Mouse (Mus musculus) thymus, postnatal 10 days (tissue): ENCODE measurements at regions not wholly inside any gene's neighbourhood (a gene's known extent, or its start where the extent isn't known, plus 50 kb on each side); places are given as distances from the start of the nearest gene placed in this dataset.

Experiments used
- DNase-seq, 2 experiments: peaks; one replicate each; pipeline ENCODE4 v3.0.0; 2021; ENCODE audit warnings: low spot score in 2 of 2

DNA sequence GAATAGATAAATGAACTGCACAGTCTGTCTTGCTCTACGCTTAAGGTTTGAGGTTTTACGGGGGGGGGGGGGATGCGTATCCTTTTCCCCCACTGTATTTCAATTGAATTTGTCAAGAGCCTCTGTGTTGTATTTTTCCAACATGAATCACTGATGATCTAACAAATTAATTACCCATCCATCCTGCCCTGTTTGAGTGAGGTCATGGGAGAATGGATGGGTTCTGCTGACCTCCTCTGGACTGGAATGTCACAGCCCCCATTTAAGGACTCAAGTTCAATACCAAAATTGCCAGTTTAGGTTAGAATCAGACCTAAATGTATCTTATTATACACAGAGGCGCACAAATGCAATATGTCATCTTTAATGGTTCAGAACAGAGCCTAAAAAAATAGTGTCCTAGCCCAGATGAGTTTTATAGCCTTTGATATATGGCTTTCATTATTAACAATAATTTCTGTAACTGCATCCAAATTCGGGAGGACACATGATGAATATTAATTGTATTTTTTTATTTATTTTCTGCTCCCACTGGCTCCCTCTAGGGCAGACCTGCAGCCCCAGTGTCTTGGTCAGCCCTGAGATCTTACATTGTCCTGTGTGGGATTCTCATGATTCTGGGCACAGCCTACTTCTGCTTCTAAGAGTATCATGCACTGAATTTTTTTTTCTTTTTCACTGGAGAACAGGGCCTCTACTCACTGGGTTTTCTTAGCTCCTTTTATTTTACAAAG lies 288.2 kb upstream of the Zfp703 start:
- no peak for DNase-seq

- DNase-seq, result no peak
Measured at GRCm38 (mm10) chr8:26689479-26690177, 287.5 kb upstream of the Zfp703 start.

GRCm38 (mm10) chr8:26690178-26690735 lies 286.9 kb upstream of the Zfp703 start:
- DNase-seq, result no peak

DNA sequence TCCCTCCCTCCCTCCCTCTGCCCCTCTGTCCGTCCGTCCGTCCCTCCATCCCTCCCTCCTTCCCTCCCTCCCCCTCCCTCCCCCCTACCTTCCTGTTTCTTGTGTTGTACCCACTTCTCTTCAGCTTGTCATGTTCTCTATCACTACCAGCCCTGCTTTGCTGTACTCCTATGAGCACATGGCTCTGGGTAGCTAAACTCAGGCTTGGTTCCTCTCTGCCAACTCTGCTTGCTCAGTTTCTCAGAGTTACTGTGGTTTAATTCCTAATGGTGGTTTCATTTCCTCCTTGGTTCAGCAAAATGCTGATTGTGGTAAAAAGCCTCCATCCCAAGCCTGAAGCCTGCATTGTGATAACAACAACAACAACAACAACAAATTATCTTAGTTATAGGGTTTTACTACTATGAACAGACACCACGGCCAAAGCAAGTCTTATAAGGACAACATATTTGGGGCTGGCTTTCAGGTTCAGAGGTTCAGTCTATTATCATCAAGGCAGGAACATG lies 279.5 kb upstream of the Zfp703 start:
- DNase-seq, result no peak

DNA sequence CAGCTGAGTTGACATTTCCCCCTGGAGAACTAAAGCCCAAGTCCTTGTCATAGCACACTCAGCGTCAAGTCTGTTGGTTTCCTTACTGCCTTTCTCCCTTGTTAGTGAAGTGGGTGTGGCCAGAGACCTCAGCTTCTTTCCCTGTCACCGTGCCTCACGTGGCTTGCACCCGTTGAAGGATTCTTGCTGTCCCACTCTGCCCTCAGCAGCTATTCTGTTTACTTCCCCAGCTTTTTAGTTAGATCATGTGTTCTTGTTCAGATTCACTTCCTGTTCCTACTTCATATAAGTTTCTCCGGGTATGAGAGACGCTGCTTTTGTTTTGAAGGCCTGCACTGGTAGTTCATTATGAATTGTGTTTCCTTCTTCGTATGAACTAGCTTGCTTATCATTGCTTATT lies 278.5 kb upstream of the Zfp703 start:
- DNase-seq, result peak; percentile 5 to 10

DNA sequence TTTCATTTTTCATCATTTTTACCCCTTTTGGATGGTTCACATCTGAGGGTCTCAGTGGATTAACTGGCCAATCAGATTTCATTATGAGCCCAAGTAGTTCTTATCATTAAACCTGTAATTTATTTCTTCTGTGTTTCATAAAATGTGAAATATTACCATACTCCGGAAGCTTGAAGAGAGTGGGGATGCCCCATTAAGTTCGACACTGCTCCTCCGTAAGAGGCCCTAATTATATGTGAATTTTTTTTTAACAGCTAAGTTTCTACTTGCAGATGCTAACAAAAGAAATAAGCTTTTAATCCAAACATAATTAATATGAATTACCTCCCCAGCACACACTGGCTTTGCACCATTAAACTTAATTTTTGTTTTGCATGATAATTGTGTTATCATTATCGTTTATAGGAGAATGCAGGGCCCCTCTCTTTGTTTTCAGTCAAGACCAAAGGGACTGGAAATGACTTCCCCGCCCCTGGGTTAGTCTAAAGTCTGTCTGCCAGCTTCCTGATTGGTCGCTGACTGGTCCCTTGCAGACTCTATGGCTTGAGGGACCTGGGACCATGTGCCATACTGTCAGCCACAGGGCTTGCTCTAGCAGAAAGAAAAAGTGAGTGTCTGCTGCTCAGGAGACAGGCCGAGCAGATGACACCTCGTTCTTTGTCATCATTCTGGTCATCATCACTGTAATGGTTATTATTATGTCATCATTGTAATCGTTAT lies 270.9 kb upstream of the Zfp703 start:
- no peak for DNase-seq

GRCm38 (mm10) chr8:26706768-26707156 lies 270.4 kb upstream of the Zfp703 start:
- no peak for DNase-seq

GRCm38 (mm10) chr8:26713836-26714235 lies 263.3 kb upstream of the Zfp703 start:
- no peak for DNase-seq

- no peak for DNase-seq
Measured at GRCm38 (mm10) chr8:26714714-26715113, 262.4 kb upstream of the Zfp703 start.

DNA sequence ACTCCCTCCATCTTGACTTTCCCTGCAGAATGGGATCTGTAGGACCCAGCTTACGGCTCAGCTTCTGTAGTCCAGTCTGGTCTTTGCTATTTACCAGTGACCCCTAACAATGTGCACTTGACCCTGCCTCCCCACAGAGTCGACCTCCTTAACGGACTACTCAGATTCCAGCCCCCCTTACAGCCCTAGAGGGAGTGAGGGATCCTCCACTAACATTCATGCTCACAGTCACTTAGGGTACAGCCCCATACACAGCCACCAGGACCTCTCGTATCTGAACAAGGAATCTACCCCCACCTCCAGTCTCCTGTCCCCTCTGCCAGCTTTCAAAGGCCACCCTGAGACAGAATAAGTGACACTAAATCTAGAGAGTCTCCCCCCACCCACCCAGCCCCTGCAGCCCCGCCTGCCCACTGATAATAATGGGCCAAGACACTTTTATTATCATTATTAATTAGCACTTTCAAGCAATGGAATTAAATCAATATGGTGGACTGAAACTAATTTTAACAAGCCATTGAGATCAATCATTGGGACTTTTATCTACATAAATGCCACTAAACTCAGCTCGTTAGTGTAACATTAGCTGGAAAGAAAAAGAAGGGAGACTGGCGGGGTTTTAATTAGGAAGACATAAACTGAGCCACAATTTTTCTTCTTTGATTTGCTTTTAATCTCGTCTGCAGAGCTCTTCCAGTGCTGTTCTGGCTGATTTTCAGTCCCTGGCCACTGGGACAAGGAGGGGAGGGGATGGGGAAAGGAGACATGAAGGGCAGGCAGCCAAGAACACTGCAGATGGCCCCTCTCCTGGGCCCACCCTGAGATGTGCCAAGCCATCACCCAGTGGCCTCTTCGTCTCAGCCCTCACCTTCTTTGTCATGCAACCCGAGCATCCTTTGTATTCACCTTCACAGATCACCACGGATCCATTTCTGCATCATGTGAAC lies 258.4 kb upstream of the Zfp703 start:
- DNase-seq, result no peak

DNA sequence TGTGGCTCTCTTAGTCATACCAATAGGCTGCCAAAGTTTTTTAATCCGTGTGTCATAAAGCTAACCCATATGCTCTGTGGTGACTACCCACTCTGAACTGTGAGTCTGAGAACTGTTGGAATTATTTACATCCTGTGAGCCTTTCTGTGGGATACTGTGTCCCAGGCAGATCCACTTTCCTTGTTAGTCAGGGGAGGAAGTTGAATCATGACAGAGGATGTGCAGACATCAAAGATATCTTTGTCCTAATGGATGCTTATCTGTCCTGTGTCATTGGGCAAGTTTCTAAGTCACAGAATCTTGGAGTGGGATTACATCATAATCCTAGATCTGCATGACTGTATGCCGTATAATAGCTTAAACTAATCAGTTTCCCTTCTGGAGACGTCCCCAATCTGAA lies 254.4 kb upstream of the Zfp703 start:
- no peak for DNase-seq

DNA sequence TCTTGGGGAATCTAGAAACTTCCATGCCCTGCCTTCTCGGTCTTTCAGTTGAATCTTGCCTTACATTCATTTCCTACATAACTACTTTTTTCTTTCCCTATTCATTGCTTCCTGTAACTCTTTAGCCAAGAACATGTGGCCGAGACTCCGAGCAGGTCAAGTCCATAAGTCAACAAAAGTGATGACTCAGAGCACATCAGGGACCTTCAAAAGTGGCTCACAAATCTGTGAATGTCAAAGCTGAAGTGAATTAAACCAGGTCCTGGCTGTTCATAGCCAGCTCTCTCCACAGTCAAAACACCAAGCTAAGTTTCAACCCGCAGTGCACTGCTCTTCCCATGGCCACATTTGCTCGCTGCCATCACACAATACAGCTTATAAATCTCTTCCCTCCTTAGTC lies 252.5 kb upstream of the Zfp703 start:
- DNase-seq, result no peak

DNA sequence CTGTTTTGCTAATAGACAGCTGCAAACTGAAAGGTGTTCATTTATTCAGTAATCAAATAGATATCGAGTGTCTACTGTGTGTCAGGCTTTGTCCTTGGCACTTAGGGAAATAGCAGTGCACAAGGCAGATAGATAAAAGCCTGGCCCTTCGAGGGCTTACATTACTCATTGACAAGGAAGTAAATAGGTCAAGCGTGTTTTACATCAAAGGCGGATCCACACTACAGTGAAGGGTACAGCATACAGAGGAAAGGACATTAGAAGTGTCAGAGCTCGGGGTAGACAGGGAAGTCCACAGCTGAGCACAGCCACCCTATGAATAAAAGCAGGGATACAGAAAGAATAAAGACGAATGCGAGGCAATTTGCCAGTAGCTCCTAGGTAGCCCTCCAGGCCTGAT lies 251.6 kb upstream of the Zfp703 start:
- no peak for DNase-seq

DNA sequence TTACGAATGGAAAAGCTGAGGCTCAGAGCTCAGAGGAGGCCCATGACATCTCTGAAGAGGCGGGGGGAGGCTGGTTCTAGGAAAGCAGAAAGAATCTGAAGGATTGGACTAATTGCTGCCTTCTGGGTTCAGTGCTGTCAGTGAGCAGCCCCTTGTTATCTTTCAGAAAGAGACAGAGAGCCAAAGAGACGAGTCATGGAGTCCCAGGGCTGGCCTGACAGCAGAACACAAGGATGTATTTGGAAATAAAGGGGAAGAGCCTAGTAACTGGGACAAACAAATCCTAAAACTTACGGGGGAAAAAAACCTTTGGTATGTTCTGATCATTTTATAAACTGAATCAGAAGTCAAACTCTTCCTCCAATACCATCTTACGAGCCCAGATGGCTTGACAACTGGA lies 247.8 kb upstream of the Zfp703 start:
- no peak for DNase-seq

DNA sequence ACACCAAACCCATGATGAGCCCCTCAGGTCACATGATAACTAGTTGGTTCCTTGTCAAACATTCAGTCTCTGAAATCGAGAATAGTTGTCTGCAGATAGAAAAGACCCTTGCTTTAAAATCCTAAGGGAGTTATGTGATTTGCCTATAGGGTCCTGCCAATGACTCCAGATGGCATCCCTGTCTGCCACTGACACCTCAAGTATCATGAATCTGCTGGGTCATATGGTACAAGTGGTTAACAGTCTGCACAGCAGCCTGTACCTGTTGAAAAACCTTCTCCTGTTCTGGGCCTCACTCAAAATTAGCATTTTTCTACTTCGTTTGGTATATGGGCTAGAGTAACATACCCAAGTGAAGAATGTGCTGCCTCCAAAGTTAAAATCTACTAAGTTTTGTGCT lies 246.0 kb upstream of the Zfp703 start:
- no peak for DNase-seq

GRCm38 (mm10) chr8:26744424-26744823 lies 232.7 kb upstream of the Zfp703 start:
- DNase-seq, result no peak

- no peak for DNase-seq
Measured at GRCm38 (mm10) chr8:26746811-26747210, 230.3 kb upstream of the Zfp703 start.

DNA sequence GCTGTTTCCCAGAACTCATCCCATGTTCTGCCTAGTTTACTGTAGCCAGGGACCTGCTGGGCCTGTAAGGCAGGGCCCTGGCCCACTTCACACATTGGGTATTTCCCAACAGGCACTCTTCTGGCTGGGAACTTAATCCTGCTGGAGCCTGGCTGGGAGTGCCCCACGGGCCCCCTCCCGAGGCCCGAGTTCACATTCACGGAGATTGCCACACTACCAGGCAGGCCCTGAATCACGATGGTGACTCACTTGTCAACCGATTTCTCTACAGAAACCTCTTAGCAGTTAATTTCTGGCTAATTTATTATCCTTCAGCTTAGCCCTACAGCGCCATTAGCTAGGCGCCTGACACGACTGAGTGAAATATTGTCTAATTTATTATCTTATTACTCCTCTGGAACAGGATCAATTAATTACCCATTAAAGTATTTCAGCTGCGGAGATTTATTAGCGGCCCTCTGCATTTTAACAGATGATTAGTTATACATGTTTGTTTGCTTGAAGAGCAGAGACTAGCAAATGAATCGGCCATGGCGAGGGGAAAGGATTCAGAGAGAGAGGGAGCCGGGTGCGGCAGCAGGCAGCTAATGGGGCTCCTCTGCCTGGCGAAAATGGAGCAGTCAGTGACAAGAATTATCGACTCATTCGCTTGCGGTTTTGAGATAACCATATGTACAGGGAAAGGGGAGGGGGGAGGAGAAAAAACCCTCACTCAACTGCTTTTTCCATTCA lies 229.7 kb upstream of the Zfp703 start:
- no peak for DNase-seq

DNA sequence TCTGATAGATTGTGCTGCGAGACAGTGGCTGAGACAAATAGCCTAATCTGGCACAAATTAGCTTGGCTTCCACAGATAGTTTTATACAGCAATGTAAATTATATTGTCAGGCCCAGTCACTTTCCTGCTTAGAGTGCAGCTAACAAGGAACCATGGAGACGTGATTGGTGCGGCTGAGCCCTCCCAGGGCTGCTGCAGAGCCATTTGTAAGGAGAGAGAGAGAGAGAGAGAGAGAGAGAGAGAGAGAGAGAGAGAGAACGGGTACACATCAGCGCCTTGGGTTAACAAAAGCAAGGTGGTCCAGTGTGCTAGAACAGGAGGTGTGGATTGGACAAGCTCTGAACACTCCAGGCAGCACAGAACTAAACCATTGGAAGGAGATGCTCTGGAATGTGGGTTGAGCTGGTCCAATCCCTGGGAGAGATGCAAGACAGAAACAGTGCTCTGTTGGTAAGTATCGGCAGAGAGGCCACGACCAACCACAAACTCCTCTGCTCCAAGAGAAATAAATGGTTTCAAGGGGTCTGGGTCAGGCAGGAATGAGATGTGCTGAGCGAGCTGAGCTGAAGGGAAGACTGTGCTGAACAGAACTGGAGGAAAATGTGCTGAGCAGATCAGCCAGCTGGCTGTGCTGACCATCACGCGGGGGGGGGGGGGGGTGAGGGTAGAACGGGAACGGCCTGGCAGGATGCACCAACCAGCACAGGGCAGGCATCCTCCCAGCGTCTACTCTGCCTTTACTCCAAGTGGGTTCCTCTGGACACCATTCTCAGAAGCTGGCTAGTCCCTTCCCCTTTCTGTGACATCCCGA lies 228.8 kb upstream of the Zfp703 start:
- no peak for DNase-seq

- DNase-seq, result no peak
Measured at GRCm38 (mm10) chr8:26748972-26749291, 228.2 kb upstream of the Zfp703 start.
